8 mouse cellular contexts compared by ENCODE assay signal in genomic region chr11:12037689-12038469, GRCm38 (mm10). TPM values are rescaled to one million over a fixed set of nuclear protein-coding genes. Genes with fewer than 3 reads are reported as not detected.
DNase-seq lines count a peak whose midpoint lies in the region; ATAC-seq lines count a peak whose summit lies in the region.

No protein-coding gene starts in this region.

- peak overlapping the region; percentile 48 for H3K4me2 ChIP-seq in forebrain, embryonic 15.5 days (replicated peaks)
- peak overlapping the region; percentile 71 for H3K4me2 ChIP-seq in liver, embryonic 11.5 days
- H3K4me2 ChIP-seq in stomach, embryonic 14.5 days (replicated peaks; ENCODE audit: low read depth, low read length), result peak overlapping the region; percentile 46

- H3K27ac ChIP-seq in forebrain, embryonic 15.5 days (replicated peaks), result peak overlapping the region; percentile 19; the same call in 1 of the 2 replicates
- peak overlapping the region; percentile 96 for H3K27ac ChIP-seq in liver, embryonic 11.5 days (ENCODE audit: low read depth, low read length)
- peak overlapping the region; percentile 89 for H3K27ac ChIP-seq in stomach, embryonic 14.5 days (ENCODE audit: low read length)

- H3K9me3 ChIP-seq in megakaryocyte, embryonic 14.5 days, result no peaks in the 10 kb centered on the region
- no peaks in the 10 kb centered on the region for H3K9me3 ChIP-seq in forebrain, embryonic 15.5 days
- no peaks in the 10 kb centered on the region for H3K9me3 ChIP-seq in liver, embryonic 11.5 days (ENCODE audit: control insufficient read depth, low read length)
- H3K9me3 ChIP-seq in stomach, embryonic 14.5 days (ENCODE audit: control insufficient read depth, low read depth, low read length), result no peaks in the 10 kb centered on the region

- ATAC-seq in megakaryocyte, adult 5-6 weeks (ENCODE audit: poor library complexity, severe bottlenecking), result no peak
- peak; percentile 3 for ATAC-seq in forebrain, embryonic 15.5 days (replicated peaks)
- ATAC-seq in liver, embryonic 11.5 days (replicated peaks; ENCODE audit: low FRiP score), result no peak; the same call in 1 of the 2 replicates
- no peak; the same call in 1 of the 2 replicates for ATAC-seq in stomach, embryonic 14.5 days (ENCODE audit: insufficient number of reproducible peaks, insufficient read depth, low FRiP score, low read depth)

- peaks cover 76% of the 10 kb centered on the region for H3K27me3 ChIP-seq in megakaryocyte, embryonic 14.5 days (replicated peaks)
- peaks cover 87% of the 10 kb centered on the region for H3K27me3 ChIP-seq in forebrain, embryonic 15.5 days
- H3K27me3 ChIP-seq in liver, embryonic 11.5 days (replicated peaks; ENCODE audit: control insufficient read depth, insufficient read depth, low read length), result peaks cover 73% of the 10 kb centered on the region
- peaks cover 44% of the 10 kb centered on the region for H3K27me3 ChIP-seq in stomach, embryonic 14.5 days (ENCODE audit: control insufficient read depth, insufficient read depth, low read length)

- peak overlapping the region; percentile 39 for H3K9ac ChIP-seq in forebrain, embryonic 15.5 days (replicated peaks)
- H3K9ac ChIP-seq in liver, embryonic 11.5 days (ENCODE audit: low read depth, low read length), result peak overlapping the region; percentile 81
- peak overlapping the region; percentile 90 for H3K9ac ChIP-seq in stomach, embryonic 14.5 days (replicated peaks; ENCODE audit: low read depth, low read length)

- H3K4me3 ChIP-seq in megakaryocyte, embryonic 14.5 days (replicated peaks), result peak overlapping the region; percentile 93
- peak overlapping the region; percentile 51 for H3K4me3 ChIP-seq in forebrain, embryonic 15.5 days
- H3K4me3 ChIP-seq in liver, embryonic 11.5 days (ENCODE audit: low read depth, low read length), result peak overlapping the region; percentile 79
- H3K4me3 ChIP-seq in stomach, embryonic 14.5 days (ENCODE audit: low read depth, low read length), result peak overlapping the region; percentile 58

- WGBS in forebrain, embryonic 15.5 days, result 4% methylated on average over 48 of the region's 48 CpGs
- 10% methylated on average over 48 of the region's 48 CpGs for whole genome bisulfite sequencing in liver, embryonic 11.5 days
- WGBS in stomach, embryonic 14.5 days, result 7% methylated on average over 48 of the region's 48 CpGs

- no peaks in the 10 kb centered on the region for H3K36me3 ChIP-seq in megakaryocyte, embryonic 14.5 days (replicated peaks; ENCODE audit: low read length)
- no peaks in the 10 kb centered on the region for H3K36me3 ChIP-seq in forebrain, embryonic 15.5 days
- H3K36me3 ChIP-seq in liver, embryonic 11.5 days (ENCODE audit: control insufficient read depth, insufficient read depth, low read length), result 0 out of 2 replicates have a peak, but pooled peaks cover under 1% of the 10 kb centered on the region
- no peaks in the 10 kb centered on the region for H3K36me3 ChIP-seq in stomach, embryonic 14.5 days (ENCODE audit: control insufficient read depth, insufficient read depth, low read length)

- peaks cover 19% of the 10 kb centered on the region for H3K4me1 ChIP-seq in megakaryocyte, embryonic 14.5 days
- H3K4me1 ChIP-seq in forebrain, embryonic 15.5 days, result peaks cover 17% of the 10 kb centered on the region; the same call in 1 of the 2 replicates
- peaks cover 5% of the 10 kb centered on the region for H3K4me1 ChIP-seq in liver, embryonic 11.5 days (replicated peaks; ENCODE audit: control insufficient read depth, insufficient read depth, low read length)
- 0 out of 2 replicates have a peak, but pooled peaks cover 3% of the 10 kb centered on the region for H3K4me1 ChIP-seq in stomach, embryonic 14.5 days (ENCODE audit: control insufficient read depth, insufficient read depth, low read length)

- no peak for DNase-seq in liver, embryonic 11.5 days (ENCODE audit: low spot score)
- no peak for DNase-seq in layer of hippocampus, postnatal 10 days (ENCODE audit: low spot score in 2 of 2)
- no peak for DNase-seq in gastrocnemius, adult 8-10 months (ENCODE audit: low spot score in 2 of 2)
- no peak for DNase-seq in layer of hippocampus, adult 9-11 months

RNA-seq across cellular contexts. Expression of gene Grb10, which starts 0.6 kb away (rescaled TPM):
- 7.2 and 27.6 TPM in 2 replicates for polyA plus RNA-seq in megakaryocyte, embryonic 14.5 days (2012; ENCODE audit: insufficient read depth, low replicate concordance)
- total RNA-seq in megakaryocyte, adult 5-6 weeks (2015), result not detected in 2 replicates
- total RNA-seq in megakaryocyte, adult 5-6 weeks (2017), result 0.37 TPM in 1 of 2 replicates, not detected in the other
- 97.9 and 99.1 TPM in 2 replicates for polyA plus RNA-seq in forebrain, embryonic 15.5 days (2015; fragmentation: Nextera tagmentation; extraction: Ambion mirVana)
- 172 and 195 TPM in 2 replicates for polyA plus RNA-seq in liver, embryonic 11.5 days (2014; fragmentation: Nextera tagmentation; extraction: Ambion mirVana)
- 340 and 380 TPM in 2 replicates for polyA plus RNA-seq in stomach, embryonic 14.5 days (2014; fragmentation: Nextera tagmentation; extraction: Ambion mirVana)
- total RNA-seq in layer of hippocampus, postnatal 10 days (2021), result 10 to 100 TPM; 33.8 to 34.6 TPM
- 10 to 100 TPM; 17.0 to 28.7 (median 26.4) TPM for total RNA-seq in gastrocnemius, adult 8-10 months (2022)

Comparison
In these comparisons a context has a peak if more than half of its experiments do, and no peak if none do; other contexts are left out.
1. H3K27ac ChIP-seq: peak in every context shown above with its lines; median percentile 96 in liver, embryonic 11.5 days; 89 in stomach, embryonic 14.5 days; 19 in forebrain, embryonic 15.5 days.
2. H3K9ac ChIP-seq: peak in every context shown above with its lines; median percentile 90 in stomach, embryonic 14.5 days; 81 in liver, embryonic 11.5 days; 39 in forebrain, embryonic 15.5 days.